Mouse (Mus musculus) stomach, postnatal 0 days (tissue): ENCODE results near the gene Acsl1.

Experiments
- CTCF ChIP-seq: IDR thresholded peaks from 2 replicates; pipeline ENCODE4 v1.5.1; 2016; ENCODE audit warnings: antibody characterized with exemption, low read depth, mild to moderate bottlenecking, moderate library complexity
- EP300 ChIP-seq: optimal IDR thresholded peaks from 2 replicates; pipeline ENCODE3; 2016; ENCODE audit warnings: antibody characterized with exemption

DNA sequence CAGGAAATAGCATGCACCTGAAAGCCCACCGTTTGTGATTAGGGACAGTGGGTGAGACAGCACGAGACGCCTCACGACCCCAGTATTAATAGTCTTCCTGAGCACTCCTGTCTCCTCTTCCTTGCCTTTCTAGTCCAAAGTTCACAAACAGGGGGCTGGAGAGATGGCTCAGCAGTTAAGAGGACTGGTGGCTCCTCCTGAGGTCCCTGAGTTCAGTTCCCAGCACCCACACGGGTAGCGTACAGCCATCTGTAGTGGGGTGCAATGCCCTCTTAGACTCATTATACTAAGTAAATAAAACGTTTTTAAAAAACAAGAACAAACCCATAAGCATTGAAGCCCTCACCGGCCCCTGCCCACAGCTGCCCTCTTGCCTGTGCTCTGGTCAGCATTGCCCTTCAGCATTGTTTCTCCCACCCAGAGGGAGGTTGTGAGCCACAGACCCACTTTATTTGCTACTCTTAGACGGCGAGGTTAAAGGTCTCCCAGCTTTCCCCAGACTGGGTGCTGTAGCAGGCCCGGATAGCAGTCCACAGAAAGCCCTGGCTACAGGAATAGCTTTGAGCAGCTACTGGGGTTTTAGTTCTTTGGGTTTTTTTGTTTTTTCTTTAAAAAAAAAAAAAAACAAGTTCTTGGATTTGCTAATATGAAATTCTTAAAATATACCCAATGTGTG, 22.8 kb downstream of the Acsl1 start:
- no peak for TF ChIP-seq CTCF
- no peak for TF ChIP-seq EP300
